Mouse (Mus musculus) small intestine, adult 2 months (tissue): ENCODE measurements around the gene Dock4.

Source experiments
- CTCF ChIP-seq: fragments of 200-500 bp; IDR thresholded peaks from 2 replicates; pipeline ENCODE4 v1.5.1; 2012; ENCODE audit warnings: low read depth, mild to moderate bottlenecking, control low read depth, inconsistent platforms, low read length, moderate library complexity, mixed read lengths; ENCODE audit not compliant: insufficient replicate concordance, insufficient read length; ENCODE audit errors: extremely low read depth
- POLR2A ChIP-seq: fragments of 200-500 bp; IDR thresholded peaks from 2 replicates; pipeline ENCODE4 v1.6.1; 2012; ENCODE audit warnings: low read depth, mild to moderate bottlenecking, control low read depth, inconsistent platforms, low read length, moderate library complexity

- TF ChIP-seq CTCF = no peak
- no peak for TF ChIP-seq POLR2A
Measured at GRCm38 (mm10) chr12:40634169-40634568, 188.4 kb downstream of the Dock4 start.
